Mouse (Mus musculus) urinary bladder, postnatal 25 days (tissue): ENCODE results near the gene Zfp488.

ENCODE experiments used
- DNase-seq: peaks from one replicate; pipeline ENCODE4 v3.0.0; 2022; ENCODE audit warnings: low spot score

Zfp488 gene

DNA sequence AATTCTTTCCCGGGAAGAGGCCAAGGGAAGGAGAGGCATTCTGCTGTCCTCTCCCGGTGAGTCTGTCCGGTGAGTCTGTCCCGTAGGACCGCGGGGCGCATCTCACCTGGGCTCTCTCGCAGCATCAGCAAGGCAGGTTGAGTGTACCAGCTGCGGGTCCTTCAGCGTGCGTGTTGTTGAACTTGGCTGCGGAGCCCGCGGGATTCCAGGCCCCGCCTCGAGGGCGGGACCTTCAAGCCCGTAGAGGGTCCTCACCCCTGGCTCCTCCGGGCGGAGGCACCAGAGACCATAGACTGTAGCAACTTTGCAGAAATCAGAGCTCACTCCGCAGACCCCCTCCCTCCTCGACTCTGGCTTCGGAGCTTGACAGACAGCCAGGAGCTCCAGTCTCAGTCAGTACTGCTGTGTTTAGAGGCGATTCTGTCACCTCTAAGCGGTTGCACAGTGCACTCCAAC, at the start of gene Zfp488:
Gene Zfp488, minus strand, starts transcription at position 161 of the 456 bp plus-strand sequence.
- DNase-seq, result no peak

- DNase-seq, result no peak
Measured at GRCm38 (mm10) chr14:34026710-34027109, 48.1 kb upstream of the Zfp488 start.

- no peak for DNase-seq
Measured at GRCm38 (mm10) chr14:34016938-34017337, 38.4 kb upstream of the Zfp488 start.

- no peak for DNase-seq
Measured at GRCm38 (mm10) chr14:34016381-34016780, 37.8 kb upstream of the Zfp488 start, which contains the start of gene Gm5460. Gene Gm5460 (plus strand): TSS chr14:34016758.

- DNase-seq, result no peak
Measured at GRCm38 (mm10) chr14:34015063-34015462, 36.5 kb upstream of the Zfp488 start, which contains the start of gene Gm30083. Gene Gm30083 (minus strand): TSS chr14:34015182.

DNA sequence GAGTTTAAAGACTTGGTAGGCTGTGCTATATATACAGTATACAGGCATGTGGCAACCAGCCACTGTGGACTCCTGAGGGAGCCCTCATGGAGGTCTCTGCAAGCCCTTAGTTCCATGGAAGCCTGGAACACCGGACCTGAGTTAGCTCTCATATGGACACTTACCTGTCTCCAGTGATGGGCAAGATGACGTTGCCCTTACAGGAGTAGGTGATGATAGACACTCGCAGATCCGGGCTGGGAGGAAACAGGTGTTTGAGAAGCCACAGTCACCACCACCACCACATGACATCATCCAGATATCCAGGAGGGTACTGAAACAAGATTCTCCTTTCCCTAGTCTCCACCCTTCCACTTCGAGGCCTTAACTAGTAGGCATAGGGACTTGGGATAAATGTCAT, 23.8 kb upstream of the Zfp488 start:
- DNase-seq, result no peak

DNA sequence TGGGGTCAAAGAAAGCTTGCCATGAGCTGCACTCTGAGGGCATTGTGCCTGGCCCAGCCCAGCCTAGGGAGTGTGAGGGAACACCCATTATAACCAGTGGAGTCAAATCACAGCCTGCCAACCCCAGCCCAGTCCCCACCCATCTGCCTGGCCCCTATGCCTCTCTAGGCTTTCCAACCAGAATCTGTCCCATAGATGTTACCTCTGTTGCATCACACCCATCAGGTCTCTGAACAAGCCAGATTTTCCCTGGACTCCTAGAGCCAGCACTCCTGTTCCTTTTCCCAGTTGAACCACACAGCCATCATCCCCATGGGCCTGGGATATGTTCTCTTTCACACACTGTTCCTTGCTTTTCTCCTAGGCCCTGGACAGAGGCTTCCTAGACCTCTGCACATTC, 22.9 kb upstream of the Zfp488 start:
- DNase-seq, result no peak

DNA sequence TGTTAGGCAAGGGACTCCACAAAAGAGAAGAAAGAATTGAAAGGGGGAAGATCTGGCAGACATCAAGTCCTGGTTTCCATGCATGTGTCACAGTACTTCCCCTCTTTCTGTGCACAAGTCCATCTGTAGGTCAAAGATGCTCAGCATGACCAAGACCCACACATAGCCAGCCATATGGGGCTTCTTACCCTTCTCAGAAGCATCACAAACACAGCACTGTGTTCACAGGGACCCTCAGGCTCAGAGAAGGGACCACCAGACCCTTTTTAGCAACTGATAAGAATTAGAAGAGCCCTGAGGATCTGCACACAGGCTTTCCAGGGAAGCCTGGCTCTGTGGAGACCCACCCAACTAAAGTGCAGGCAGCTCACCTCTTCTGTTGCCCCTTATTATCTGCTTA, 21.5 kb upstream of the Zfp488 start:
- DNase-seq, result no peak

DNA sequence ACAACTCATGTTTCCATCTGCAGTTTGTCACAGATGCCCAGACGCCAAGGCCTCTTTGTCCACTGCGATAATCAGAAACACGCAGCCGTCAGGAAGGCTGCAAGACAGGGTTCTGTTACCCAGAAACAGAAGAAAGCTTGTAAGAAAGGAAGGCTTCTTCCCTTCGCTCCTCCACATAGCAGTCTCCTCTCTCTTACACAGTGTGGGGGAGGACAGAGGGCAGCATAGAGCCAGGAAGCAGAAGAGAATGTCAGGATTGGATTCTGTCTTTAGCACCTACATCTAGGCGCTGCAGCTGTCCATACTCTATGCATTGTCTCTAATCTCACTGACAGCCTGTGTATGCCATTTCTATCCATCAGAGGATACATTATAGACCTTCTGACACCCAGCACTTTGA, 18.9 kb upstream of the Zfp488 start:
- DNase-seq, result no peak

GRCm38 (mm10) chr14:33993521-33994289, 15.1 kb upstream of the Zfp488 start:
- DNase-seq, result no peak

- DNase-seq, result no peak
Measured at GRCm38 (mm10) chr14:33993051-33993450, 14.5 kb upstream of the Zfp488 start.

GRCm38 (mm10) chr14:33991971-33992370, 13.4 kb upstream of the Zfp488 start:
- no peak for DNase-seq

DNA sequence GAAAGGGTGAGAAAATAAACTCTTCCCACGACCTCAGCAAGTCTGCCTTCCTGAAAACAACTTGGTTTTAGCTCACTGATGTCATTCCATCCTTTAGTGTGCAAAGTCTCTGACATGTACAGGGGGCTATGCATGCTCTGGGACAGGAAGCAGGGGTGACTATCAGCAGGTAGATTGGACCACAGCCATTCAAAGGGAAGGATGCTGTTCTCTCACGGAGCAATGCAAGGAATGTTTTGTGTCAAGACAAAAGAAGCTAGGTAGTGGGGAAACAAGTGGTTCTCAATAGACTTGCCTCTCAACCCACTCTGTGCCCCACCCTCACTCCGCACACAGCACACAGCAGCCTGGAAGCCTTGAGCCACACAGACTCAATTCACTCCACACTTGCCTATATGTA, 10.6 kb upstream of the Zfp488 start:
- no peak for DNase-seq

DNA sequence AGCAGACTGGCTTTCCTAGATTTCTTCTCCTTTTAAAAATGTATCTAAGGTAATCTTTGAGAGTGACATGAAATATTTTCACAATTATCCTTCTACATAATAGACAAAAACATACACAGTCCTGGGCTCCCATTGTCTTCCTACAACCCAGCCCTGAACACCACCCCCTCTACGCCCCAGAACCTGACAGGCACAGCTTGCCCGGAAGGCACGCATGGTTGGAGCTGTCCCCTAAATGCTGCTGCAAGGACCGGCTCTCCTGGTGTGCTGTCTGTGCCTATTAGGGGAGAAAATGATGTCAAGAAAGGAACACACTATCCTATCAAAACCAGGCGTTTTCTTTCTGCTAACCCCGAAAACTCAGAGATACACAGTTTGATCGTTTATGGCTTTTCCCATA, 816 bp downstream of the Zfp488 start:
- no peak for DNase-seq

GRCm38 (mm10) chr14:33974752-33975151, 3.8 kb downstream of the Zfp488 start:
- no peak for DNase-seq

GRCm38 (mm10) chr14:33972679-33973078, 5.9 kb downstream of the Zfp488 start:
- DNase-seq, result no peak

- no peak for DNase-seq
Measured at GRCm38 (mm10) chr14:33965675-33966074, 12.9 kb downstream of the Zfp488 start.

GRCm38 (mm10) chr14:33959341-33959740, 19.2 kb downstream of the Zfp488 start:
- DNase-seq, result peak; percentile 38

DNA sequence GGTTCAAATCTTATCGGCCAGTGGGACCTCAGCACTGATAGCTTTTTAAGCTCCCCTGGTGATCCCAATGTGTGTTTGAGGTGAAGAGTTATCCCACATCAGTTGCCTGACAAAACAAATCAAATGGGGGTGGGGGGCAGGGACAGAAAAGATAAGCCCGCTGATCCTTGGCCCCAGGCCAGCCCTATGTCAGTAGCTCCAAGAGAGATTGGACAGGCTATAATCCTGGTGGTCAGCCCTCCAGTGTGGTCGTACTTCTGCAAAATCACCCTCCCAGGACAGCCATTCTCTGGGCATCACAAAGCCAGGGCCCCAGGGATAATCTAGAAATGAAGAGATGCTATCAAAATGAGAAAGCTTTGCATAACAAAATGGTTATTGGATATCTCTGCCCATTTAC, 19.7 kb downstream of the Zfp488 start:
- DNase-seq, result no peak

- DNase-seq, result no peak
Measured at GRCm38 (mm10) chr14:33958186-33958585, 20.4 kb downstream of the Zfp488 start.

- no peak for DNase-seq
Measured at GRCm38 (mm10) chr14:33956055-33956454, 22.5 kb downstream of the Zfp488 start.

GRCm38 (mm10) chr14:33953761-33954160, 24.8 kb downstream of the Zfp488 start, which contains the start of gene Rbp3:
Gene Rbp3 (plus strand): TSS chr14:33954003.
- DNase-seq, result no peak

DNA sequence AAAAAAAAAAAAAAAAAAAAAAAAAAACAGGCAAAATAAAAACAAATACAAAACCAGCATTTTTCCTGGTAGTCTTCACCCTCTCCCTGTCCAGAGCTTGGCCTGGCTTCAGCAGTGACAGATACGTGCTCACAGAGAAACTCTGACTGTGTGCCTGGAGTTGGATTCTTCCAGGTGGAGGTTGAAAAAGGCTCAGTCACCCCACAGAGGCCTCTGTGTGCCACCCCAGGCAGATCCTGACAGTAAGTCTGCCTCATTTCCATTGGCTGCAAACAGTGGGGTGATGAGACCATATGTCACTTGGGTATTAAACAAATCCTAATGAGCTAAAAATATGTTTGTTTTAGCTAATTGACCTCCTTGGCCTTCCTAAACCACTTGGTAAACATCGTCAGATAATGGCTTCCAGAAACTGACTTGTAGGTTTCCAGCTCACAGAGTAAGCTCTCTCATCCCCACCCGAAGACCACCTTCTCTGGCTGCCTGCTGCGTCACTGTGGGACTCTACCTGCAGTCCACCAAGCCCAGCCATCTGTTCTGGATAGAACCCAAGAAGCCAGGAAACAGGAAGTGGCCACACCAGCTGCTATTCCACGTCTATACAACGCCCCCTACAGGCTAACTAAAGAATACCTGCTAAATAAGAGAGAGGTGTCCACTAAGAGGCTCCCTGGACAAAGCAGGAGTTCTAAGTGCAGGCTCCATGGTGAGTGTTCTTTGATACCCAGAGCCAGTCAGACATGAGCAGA, 26.2 kb downstream of the Zfp488 start:
- DNase-seq, result no peak
